Comparison of ENCODE assay signal across 9 mouse cellular contexts in the genomic region with DNA sequence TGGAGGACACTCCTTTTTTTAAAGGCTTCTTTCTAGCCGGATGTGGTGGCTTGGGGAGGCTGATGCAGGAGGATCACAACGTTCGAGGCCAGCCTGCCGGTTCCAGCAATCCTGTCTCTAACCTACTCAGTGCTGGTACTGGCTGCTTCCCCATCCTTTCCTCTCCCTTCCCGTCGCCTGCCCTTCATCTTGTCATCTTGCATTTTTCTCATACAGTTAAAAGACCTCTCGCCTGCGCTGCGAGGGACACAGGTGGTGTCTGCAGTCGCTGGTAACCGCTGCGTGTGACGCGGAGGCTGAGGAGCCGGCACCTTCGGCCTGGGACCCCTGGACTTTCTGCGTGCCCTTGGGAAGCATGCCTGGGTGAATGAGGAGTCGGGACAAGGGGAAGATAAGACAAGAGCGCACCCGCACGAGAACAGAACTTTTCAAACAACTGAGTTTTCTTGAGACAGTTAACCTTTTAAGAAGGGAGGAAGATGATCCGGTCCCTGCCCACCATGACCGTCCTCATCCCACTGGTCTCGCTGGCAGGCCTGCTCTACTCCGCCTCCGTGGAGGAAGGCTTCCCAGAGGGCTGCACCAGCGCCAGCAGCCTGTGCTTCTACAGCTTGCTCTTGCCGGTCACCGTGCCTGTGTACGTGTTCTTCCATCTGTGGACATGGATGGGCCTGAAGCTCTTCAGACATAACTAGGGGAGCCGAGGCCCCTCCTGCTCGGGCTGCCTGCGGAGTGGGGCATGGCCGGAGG. TPM values are rescaled to one million over a fixed set of nuclear protein-coding genes. Genes with fewer than 3 reads are reported as not detected.
A peak's percentile ranks its signal among the peaks of the same experiment; 100 is the strongest.
DNase-seq lines count a peak whose midpoint lies in the region; ATAC-seq and TF ChIP-seq lines count a peak whose summit lies in the region.
"Had no signal": no experiment of that assay in that cellular context is flagged by ENCODE, and none has a peak within 500 bp of the region (broad histone marks: within the 10 kb centered on the region; RNA-seq: fewer than 3 reads in every experiment).

No protein-coding gene starts in this region.

- peaks cover 6% of the 10 kb centered on the region for H3K36me3 ChIP-seq in heart, embryonic 14.5 days (ENCODE audit: control insufficient read depth, insufficient read depth, low read length)
- peaks cover 6% of the 10 kb centered on the region; the same call in 1 of the 2 replicates for H3K36me3 ChIP-seq in ES-Bruce4 (ENCODE audit: control insufficient read depth, insufficient read depth, low read length, poor library complexity, severe bottlenecking)
- H3K36me3 ChIP-seq in intestine, embryonic 14.5 days (ENCODE audit: control insufficient read depth, insufficient read depth, low read length): no peaks in the 10 kb centered on the region
- H3K36me3 ChIP-seq in neural tube, embryonic 12.5 days: peaks cover 3% of the 10 kb centered on the region; the same call in 1 of the 2 replicates

- intact Hi-C loops in heart, postnatal 25 days (cut with DNase I): loop anchor here (5.0 kb wide), 2 partner anchors 70 to 255 kb away; partner anchors contain the start of genes 9530077C05Rik and Zfp809

- no peak for TF ChIP-seq POLR2A in ES-Bruce4 (IDR thresholded peaks at IDR 0.05; ENCODE audit: insufficient read depth, low read length)

- 49% methylated on average over 34 of the region's 34 CpGs for WGBS in heart, embryonic 14.5 days
- 66% methylated on average over 34 of the region's 34 CpGs for WGBS in intestine, embryonic 14.5 days
- WGBS in neural tube, embryonic 12.5 days: 66% methylated on average over 34 of the region's 34 CpGs

- H3K4me3 ChIP-seq in heart, embryonic 14.5 days (ENCODE audit: control insufficient read depth in 1 of 2, insufficient read depth in 1 of 2, low read depth in 1 of 2, low read length in 2 of 2): peak overlapping the region; percentile 75 to 92
- H3K4me3 ChIP-seq in ES-Bruce4 (ENCODE audit: low read depth, low read length): peak overlapping the region; percentile 86
- H3K4me3 ChIP-seq in intestine, embryonic 14.5 days (ENCODE audit: low read depth, low read length): peak overlapping the region; percentile 71
- H3K4me3 ChIP-seq in neural tube, embryonic 12.5 days: peak overlapping the region; percentile 60

- peaks cover 7 to 11% of the 10 kb centered on the region in 2 experiments; a peak in 3 of 4 replicates for H3K4me1 ChIP-seq in heart, embryonic 14.5 days (ENCODE audit: control insufficient read depth in 2 of 2, insufficient read depth in 2 of 2, low read length in 2 of 2)
- H3K4me1 ChIP-seq in ES-Bruce4 (ENCODE audit: control insufficient read depth, insufficient read depth, low read length): peaks cover 7% of the 10 kb centered on the region
- peaks cover 5% of the 10 kb centered on the region for H3K4me1 ChIP-seq in intestine, embryonic 14.5 days (replicated peaks; ENCODE audit: control insufficient read depth, insufficient read depth, low read length)
- peaks cover 11% of the 10 kb centered on the region for H3K4me1 ChIP-seq in neural tube, embryonic 12.5 days

- H3K9ac ChIP-seq in heart, embryonic 14.5 days (ENCODE audit: low read length): peak overlapping the region; percentile 87
- peak overlapping the region; percentile 75 for H3K9ac ChIP-seq in ES-Bruce4 (ENCODE audit: low read depth, poor library complexity, severe bottlenecking)
- peak overlapping the region; percentile 75 for H3K9ac ChIP-seq in intestine, embryonic 14.5 days (ENCODE audit: low read length)
- H3K9ac ChIP-seq in neural tube, embryonic 12.5 days: peak overlapping the region; percentile 82

- no peak for TF ChIP-seq EP300 in ES-Bruce4 (IDR thresholded peaks at IDR 0.05; ENCODE audit: insufficient read depth, low read depth, low read length)

- ATAC-seq in heart, embryonic 14.5 days (ENCODE audit: insufficient number of reproducible peaks, insufficient read depth, low FRiP score, low read depth): no peak
- no peak for ATAC-seq in intestine, embryonic 14.5 days (replicated peaks; ENCODE audit: low FRiP score, low TSS enrichment, low read depth)
- ATAC-seq in neural tube, embryonic 12.5 days (ENCODE audit: low FRiP score, low read depth): no peak

- no peak for DNase-seq in heart, postnatal 25 days (ENCODE audit: low spot score)
- peak; percentile 49 to 63 for DNase-seq in cerebellum, postnatal 25 days
- no peak for DNase-seq in intestine, embryonic 14.5 days (ENCODE audit: low spot score)
- DNase-seq in ovary, postnatal 10 days (ENCODE audit: low spot score): no peak
- no peak for DNase-seq in thymus, postnatal 36 days

- H3K9me3 ChIP-seq in heart, embryonic 14.5 days (ENCODE audit: control insufficient read depth, low read length): no peaks in the 10 kb centered on the region
- 0 out of 2 replicates have a peak, but pooled peaks cover 4% of the 10 kb centered on the region for H3K9me3 ChIP-seq in ES-Bruce4 (replicated peaks; ENCODE audit: control insufficient read depth, insufficient read depth, low read length, poor library complexity, severe bottlenecking)
- H3K9me3 ChIP-seq in intestine, embryonic 14.5 days (ENCODE audit: control insufficient read depth, low read length): no peaks in the 10 kb centered on the region
- H3K9me3 ChIP-seq in neural tube, embryonic 12.5 days: no peaks in the 10 kb centered on the region

- no peak overlapping the region for H3K27ac ChIP-seq in heart, embryonic 14.5 days (replicated peaks in 1 of 2; ENCODE audit: control insufficient read depth in 1 of 2, insufficient read depth in 1 of 2, low read depth in 2 of 2, low read length in 2 of 2)
- H3K27ac ChIP-seq in ES-Bruce4 (ENCODE audit: insufficient read depth, low read length): peak overlapping the region; percentile 46
- no peak overlapping the region for H3K27ac ChIP-seq in intestine, embryonic 14.5 days (ENCODE audit: low read depth)
- no peak overlapping the region for H3K27ac ChIP-seq in neural tube, embryonic 12.5 days

- H3K27me3 ChIP-seq in heart, embryonic 14.5 days (ENCODE audit: control insufficient read depth, insufficient read depth, low read length): 0 out of 2 replicates have a peak, but pooled peaks cover 3% of the 10 kb centered on the region
- no peaks in the 10 kb centered on the region for H3K27me3 ChIP-seq in ES-Bruce4 (ENCODE audit: control insufficient read depth, insufficient read depth, low read length, poor library complexity, severe bottlenecking)
- H3K27me3 ChIP-seq in intestine, embryonic 14.5 days (replicated peaks; ENCODE audit: control insufficient read depth, insufficient read depth, low read length): no peaks in the 10 kb centered on the region
- peaks cover 6% of the 10 kb centered on the region; the same call in 1 of the 2 replicates for H3K27me3 ChIP-seq in neural tube, embryonic 12.5 days (replicated peaks)

- TF ChIP-seq CTCF in ES-Bruce4 (IDR thresholded peaks at IDR 0.05; ENCODE audit: low read depth, low read length): no peak

- H3K4me2 ChIP-seq in heart, embryonic 14.5 days (ENCODE audit: low read length): peak overlapping the region; percentile 76
- peak overlapping the region; percentile 73 for H3K4me2 ChIP-seq in intestine, embryonic 14.5 days (ENCODE audit: low read length)
- peak overlapping the region; percentile 75 for H3K4me2 ChIP-seq in neural tube, embryonic 12.5 days (replicated peaks)

RNA-seq across cellular contexts. Expression of gene Pigyl, which starts 1.0 kb away (rescaled TPM):
- polyA plus RNA-seq in heart, embryonic 14.5 days (2014; fragmentation: Nextera tagmentation; extraction: Ambion mirVana): 51.9 and 53.4 TPM in 2 replicates
- total RNA-seq in heart, postnatal 25 days (2021): 10 to 100 TPM; 50.3 to 52.6 TPM
- polyA plus RNA-seq in ES-Bruce4 (2011; ENCODE audit: insufficient read depth, insufficient read length, low read depth, missing spikeins): 83.8 and 86.5 TPM in 2 replicates
- polyA plus RNA-seq in intestine, embryonic 14.5 days (2014; fragmentation: Nextera tagmentation; extraction: Ambion mirVana): 76.5 and 85.4 TPM in 2 replicates
- polyA plus RNA-seq in neural tube, embryonic 12.5 days (2016; fragmentation: Nextera tagmentation; extraction: Ambion mirVana): 63.2 and 68.4 TPM in 2 replicates

RNA-seq across cellular contexts. Expression of gene Acp5, which starts 22.2 kb away (rescaled TPM):
- 3.6 and 4.9 TPM in 2 replicates for polyA plus RNA-seq in heart, embryonic 14.5 days (2014; fragmentation: Nextera tagmentation; extraction: Ambion mirVana)
- total RNA-seq in heart, postnatal 25 days (2021): 1 to 10 TPM; 1.6 to 3.5 TPM
- polyA plus RNA-seq in ES-Bruce4 (2011; ENCODE audit: insufficient read depth, insufficient read length, low read depth, missing spikeins): 6.1 and 7.6 TPM in 2 replicates
- polyA plus RNA-seq in intestine, embryonic 14.5 days (2014; fragmentation: Nextera tagmentation; extraction: Ambion mirVana): 11.1 and 13.3 TPM in 2 replicates
- polyA plus RNA-seq in neural tube, embryonic 12.5 days (2016; fragmentation: Nextera tagmentation; extraction: Ambion mirVana): 5.2 and 5.8 TPM in 2 replicates

RNA-seq across cellular contexts. Expression of gene Zfp872, which starts 30.2 kb away (rescaled TPM):
- 0.28 and 0.58 TPM in 2 replicates for polyA plus RNA-seq in heart, embryonic 14.5 days (2014; fragmentation: Nextera tagmentation; extraction: Ambion mirVana)
- under 1 TPM; 0.16 to 0.31 TPM for total RNA-seq in heart, postnatal 25 days (2021)
- polyA plus RNA-seq in ES-Bruce4 (2011; ENCODE audit: insufficient read depth, insufficient read length, low read depth, missing spikeins): 1.2 and 1.4 TPM in 2 replicates
- 0.12 and 0.42 TPM in 2 replicates for polyA plus RNA-seq in intestine, embryonic 14.5 days (2014; fragmentation: Nextera tagmentation; extraction: Ambion mirVana)
- 0.13 and 0.33 TPM in 2 replicates for polyA plus RNA-seq in neural tube, embryonic 12.5 days (2016; fragmentation: Nextera tagmentation; extraction: Ambion mirVana)
- total RNA-seq: layer of hippocampus, postnatal 25 days had no signal

RNA-seq across cellular contexts. Expression of gene Elof1, which starts 40.7 kb away (rescaled TPM):
- 117 and 129 TPM in 2 replicates for polyA plus RNA-seq in heart, embryonic 14.5 days (2014; fragmentation: Nextera tagmentation; extraction: Ambion mirVana)
- 10 to 100 TPM; 36.8 to 39.8 TPM for total RNA-seq in heart, postnatal 25 days (2021)
- 48.4 and 49.8 TPM in 2 replicates for polyA plus RNA-seq in ES-Bruce4 (2011; ENCODE audit: insufficient read depth, insufficient read length, low read depth, missing spikeins)
- polyA plus RNA-seq in intestine, embryonic 14.5 days (2014; fragmentation: Nextera tagmentation; extraction: Ambion mirVana): 190 and 192 TPM in 2 replicates
- 171 and 172 TPM in 2 replicates for polyA plus RNA-seq in neural tube, embryonic 12.5 days (2016; fragmentation: Nextera tagmentation; extraction: Ambion mirVana)

RNA-seq across cellular contexts. Expression of gene Cnn1, which starts 58.7 kb away (rescaled TPM):
- polyA plus RNA-seq in heart, embryonic 14.5 days (2014; fragmentation: Nextera tagmentation; extraction: Ambion mirVana): 227 and 239 TPM in 2 replicates
- 10 to 100 TPM in 1 of 2 experiments, 1 to 10 TPM in 1; 7.6 to 10.4 TPM for total RNA-seq in heart, postnatal 25 days (2021)
- polyA plus RNA-seq in ES-Bruce4 (2011; ENCODE audit: insufficient read depth, insufficient read length, low read depth, missing spikeins): 7.8 and 10.1 TPM in 2 replicates
- polyA plus RNA-seq in intestine, embryonic 14.5 days (2014; fragmentation: Nextera tagmentation; extraction: Ambion mirVana): 322 and 380 TPM in 2 replicates
- polyA plus RNA-seq in neural tube, embryonic 12.5 days (2016; fragmentation: Nextera tagmentation; extraction: Ambion mirVana): 0.39 and 1.4 TPM in 2 replicates

Comparison
In these comparisons a context has a peak if more than half of its experiments do, and no peak if none do; other contexts are left out.
1. DNase-seq: peak in cerebellum, postnatal 25 days (2 of 2); none in heart, postnatal 25 days (single experiment), intestine, embryonic 14.5 days (single experiment), ovary, postnatal 10 days (single experiment) and thymus, postnatal 36 days (0 of 2).
2. Peak in every context shown above with its lines, with median percentiles within 50 percentile points of each other: H3K4me2 ChIP-seq, H3K4me3 ChIP-seq and H3K9ac ChIP-seq.